Mouse (Mus musculus): ENCODE measurements at regions not wholly inside any gene's neighbourhood (a gene's known extent, or its start where the extent isn't known, plus 50 kb on each side); places are given as distances from the start of the nearest gene placed in this dataset.

GRCm38 (mm10) chr13:97337954-97338353, 97.0 kb downstream of the Enc1 start:
- TF ChIP-seq CTCF (IDR thresholded peaks at IDR 0.05; ENCODE audit: low read depth), result no peak
- no peak for TF ChIP-seq EP300 (IDR thresholded peaks at IDR 0.05; ENCODE audit: low read depth)

Measured in liver, embryonic 14.5 days (tissue).